Mouse (Mus musculus): ENCODE results near the gene Kcnc1.

DNA sequence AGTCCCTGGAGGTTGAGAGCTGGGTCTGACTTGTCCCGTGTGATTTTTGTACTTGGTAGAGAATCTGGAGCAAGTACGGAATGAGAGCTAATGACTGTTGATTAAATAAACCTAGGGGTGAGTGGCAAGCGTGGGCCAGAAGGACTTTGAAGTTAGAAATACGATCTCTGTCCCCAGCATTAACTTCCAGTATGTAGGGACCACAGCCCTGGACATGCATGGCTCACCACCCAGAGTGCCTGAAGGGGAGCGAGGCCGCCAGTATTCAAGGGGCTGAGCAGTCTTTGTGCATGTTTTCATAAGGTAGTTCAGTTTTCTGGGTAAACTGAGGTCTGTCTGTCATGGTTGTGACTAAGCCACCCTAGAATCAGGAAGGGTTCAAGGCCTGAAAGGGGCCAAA lies 726 bp upstream of the Kcnc1 start:
- TF ChIP-seq ZNF384 (IDR thresholded peaks at IDR 0.05; ENCODE audit: low read depth, low read length) (no peak), ETS1 (IDR thresholded peaks at IDR 0.05; ENCODE audit: low read depth, low read length) (no peak), TAL1 (IDR thresholded peaks at IDR 0.05; ENCODE audit: low read length) (no peak)

All from MEL (cell line).